Comparison of ENCODE assay signal across 30 mouse cellular contexts in the genomic region with DNA sequence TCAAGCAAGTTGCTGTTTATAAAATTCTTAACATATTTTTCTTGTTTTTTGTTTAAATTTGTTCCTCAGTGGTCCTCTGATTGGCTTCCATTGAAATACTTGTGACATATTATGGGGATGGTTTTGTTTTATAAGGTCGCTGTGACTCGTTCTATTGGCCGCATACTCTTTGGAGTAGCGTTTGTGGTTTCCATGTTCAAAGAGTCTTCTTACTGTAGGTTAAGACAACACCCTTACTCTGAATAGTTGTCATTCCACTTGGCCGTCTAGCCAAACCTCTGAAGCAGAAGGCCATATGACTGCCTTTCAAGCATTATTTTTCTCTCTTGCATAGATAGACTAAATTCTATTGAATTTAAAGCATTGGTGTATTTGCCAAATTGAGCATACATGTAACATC. TPM values are rescaled to one million over a fixed set of nuclear protein-coding genes. Genes with fewer than 3 reads are reported as not detected.
DNase-seq lines count a peak whose midpoint lies in the region; ATAC-seq and TF ChIP-seq lines count a peak whose summit lies in the region.
"Had no signal": no experiment of that assay in that cellular context is flagged by ENCODE, and none has a peak within 500 bp of the region (broad histone marks: within the 10 kb centered on the region; RNA-seq: fewer than 3 reads in every experiment).

No protein-coding gene starts in this region.

- H3K4me2 ChIP-seq in heart, embryonic 12.5 days: no peak overlapping the region
- H3K4me2 ChIP-seq in myocyte (ENCODE audit: low read depth): peak overlapping the region; percentile 51
- H3K4me2 ChIP-seq in forebrain, embryonic 14.5 days (ENCODE audit: low read length): no peak overlapping the region
- H3K4me2 ChIP-seq in hindbrain, embryonic 12.5 days (replicated peaks): no peak overlapping the region
- H3K4me2 ChIP-seq: forebrain, embryonic 12.5 days; heart, embryonic 13.5 days; hindbrain, embryonic 15.5 days had no signal

- TF ChIP-seq POLR2A in myocyte (IDR thresholded peaks at IDR 0.05; ENCODE audit: insufficient read length, low read depth): no peak

- H3K79me2 ChIP-seq in myocyte (ENCODE audit: control insufficient read depth, insufficient read depth): no peaks in the 10 kb centered on the region

- no peak for ATAC-seq in heart, embryonic 12.5 days (ENCODE audit: insufficient number of reproducible peaks, low FRiP score)
- no peak for ATAC-seq in forebrain, embryonic 14.5 days
- ATAC-seq in hindbrain, embryonic 12.5 days (ENCODE audit: low FRiP score): no peak
- ATAC-seq: forebrain, embryonic 16.5 days; intestine, postnatal 0 days had no signal

- 0 out of 2 replicates have a peak, but pooled peaks cover 3% of the 10 kb centered on the region for H3K27me3 ChIP-seq in heart, embryonic 12.5 days (replicated peaks)
- H3K27me3 ChIP-seq in myocyte (ENCODE audit: control insufficient read depth, insufficient read depth, insufficient read length): no peaks in the 10 kb centered on the region
- no peaks in the 10 kb centered on the region for H3K27me3 ChIP-seq in forebrain, embryonic 14.5 days (replicated peaks; ENCODE audit: control insufficient read depth, insufficient read depth, low read length)
- no peaks in the 10 kb centered on the region for H3K27me3 ChIP-seq in hindbrain, embryonic 12.5 days
- H3K27me3 ChIP-seq: forebrain, embryonic 12.5 days; heart, embryonic 13.5 days; hindbrain, embryonic 15.5 days had no signal

- H3K36me3 ChIP-seq in heart, embryonic 12.5 days: no peaks in the 10 kb centered on the region
- no peaks in the 10 kb centered on the region for H3K36me3 ChIP-seq in myocyte (ENCODE audit: control insufficient read depth, insufficient read depth)
- no peaks in the 10 kb centered on the region for H3K36me3 ChIP-seq in forebrain, embryonic 14.5 days (ENCODE audit: control insufficient read depth, insufficient read depth, low read length)
- H3K36me3 ChIP-seq in hindbrain, embryonic 12.5 days: no peaks in the 10 kb centered on the region
- H3K36me3 ChIP-seq: forebrain, embryonic 12.5 days; heart, embryonic 13.5 days; hindbrain, embryonic 15.5 days had no signal

- H3K9me3 ChIP-seq in heart, embryonic 12.5 days (replicated peaks): no peaks in the 10 kb centered on the region
- no peaks in the 10 kb centered on the region for H3K9me3 ChIP-seq in forebrain, embryonic 14.5 days (replicated peaks; ENCODE audit: control insufficient read depth, low read length)
- no peaks in the 10 kb centered on the region for H3K9me3 ChIP-seq in hindbrain, embryonic 12.5 days (replicated peaks)
- H3K9me3 ChIP-seq: forebrain, embryonic 12.5 days; heart, embryonic 13.5 days; hindbrain, embryonic 15.5 days had no signal

- no peak overlapping the region for H3ac ChIP-seq in myocyte (ENCODE audit: control insufficient read depth, insufficient read length)

- no peak overlapping the region for H3K4me3 ChIP-seq in heart, embryonic 12.5 days
- no peak overlapping the region for H3K4me3 ChIP-seq in myocyte
- H3K4me3 ChIP-seq in forebrain, embryonic 14.5 days (ENCODE audit: low read depth, low read length): no peak overlapping the region
- no peak overlapping the region for H3K4me3 ChIP-seq in hindbrain, embryonic 12.5 days
- H3K4me3 ChIP-seq: forebrain, embryonic 12.5 days; gastrocnemius, adult 2 months; heart, embryonic 13.5 days; hindbrain, embryonic 15.5 days had no signal

- DNase-seq in heart, adult 11 months: peak; percentile 7
- DNase-seq in NIH3T3 (ENCODE audit: low read depth): peak; percentile 28
- DNase-seq in forebrain, embryonic 14.5 days (ENCODE audit: low spot score): no peak
- DNase-seq: adrenal gland, adult 2 months; adrenal gland, postnatal 14 days; cerebellum, adult 11-12 months; cerebellum, adult 8-10 months; cerebellum, postnatal 10 days; cerebellum, postnatal 36 days; gastrocnemius, adult 2 months; gastrocnemius, postnatal 14 days; heart, adult 18-20 months; heart, postnatal 14 days; heart, postnatal 4 days; kidney, adult 2 months had no signal

- H3K9ac ChIP-seq in heart, embryonic 12.5 days: no peak overlapping the region
- no peak overlapping the region for H3K9ac ChIP-seq in forebrain, embryonic 14.5 days (ENCODE audit: low read length)
- no peak overlapping the region for H3K9ac ChIP-seq in hindbrain, embryonic 12.5 days
- H3K9ac ChIP-seq: forebrain, embryonic 12.5 days; heart, embryonic 13.5 days; hindbrain, embryonic 15.5 days had no signal

- H3K4me1 ChIP-seq in heart, embryonic 12.5 days (replicated peaks): no peaks in the 10 kb centered on the region
- no peaks in the 10 kb centered on the region for H3K4me1 ChIP-seq in forebrain, embryonic 14.5 days (ENCODE audit: control insufficient read depth, insufficient read depth, low read length)
- H3K4me1 ChIP-seq in hindbrain, embryonic 12.5 days: no peaks in the 10 kb centered on the region
- H3K4me1 ChIP-seq: forebrain, embryonic 12.5 days; heart, embryonic 13.5 days; hindbrain, embryonic 15.5 days had no signal

- no peak overlapping the region for H3K27ac ChIP-seq in heart, embryonic 12.5 days (ENCODE audit: poor library complexity, severe bottlenecking)
- H3K27ac ChIP-seq in forebrain, embryonic 14.5 days (ENCODE audit: low read depth, low read length): no peak overlapping the region
- no peak overlapping the region for H3K27ac ChIP-seq in hindbrain, embryonic 12.5 days
- H3K27ac ChIP-seq: forebrain, embryonic 12.5 days; gastrocnemius, adult 2 months; heart, embryonic 13.5 days; hindbrain, embryonic 15.5 days had no signal

- 86% methylated on average over 5 of the region's 5 CpGs for WGBS in heart, embryonic 12.5 days
- 90% methylated on average over 5 of the region's 5 CpGs for WGBS in forebrain, embryonic 14.5 days
- WGBS in hindbrain, embryonic 12.5 days: 95% methylated on average over 5 of the region's 5 CpGs

TF ChIP-seq in myocyte, 11 proteins besides CTCF, POLR2A, EP300 and RAD21:
- TF ChIP-seq MAX (IDR thresholded peaks at IDR 0.05; ENCODE audit: low read depth): no peak

RNA-seq across cellular contexts. Expression of a gene that starts 0.2 kb away (rescaled TPM):
- polyA plus RNA-seq in heart, embryonic 12.5 days (2016; fragmentation: Nextera tagmentation; extraction: Ambion mirVana): not detected in 2 replicates
- not detected for polyA plus RNA-seq in myocyte (2012; fragmentation: generic; extraction: Trizol)
- not detected in 2 replicates for polyA plus RNA-seq in forebrain, embryonic 14.5 days (2014; fragmentation: Nextera tagmentation; extraction: Ambion mirVana)
- not detected in 2 replicates for polyA plus RNA-seq in hindbrain, embryonic 12.5 days (2016; fragmentation: Nextera tagmentation; extraction: Ambion mirVana)
- polyA plus RNA-seq: adrenal gland, adult 2 months; brain, embryonic 14.5 days; cortical plate, adult 2 months; embryonic facial prominence, embryonic 11.5 days; embryonic facial prominence, embryonic 14.5 days; forebrain, embryonic 12.5 days; forebrain, embryonic 16.5 days; heart, embryonic 13.5 days; heart, embryonic 16.5 days; hindbrain, embryonic 11.5 days; hindbrain, embryonic 15.5 days; intestine, embryonic 14.5 days; intestine, postnatal 0 days; kidney, adult 2 months had no signal

RNA-seq across cellular contexts. Expression of a gene that starts 2.4 kb away (rescaled TPM):
- not detected in 2 replicates for polyA plus RNA-seq in heart, embryonic 12.5 days (2016; fragmentation: Nextera tagmentation; extraction: Ambion mirVana)
- polyA plus RNA-seq in myocyte (2012; fragmentation: generic; extraction: Trizol): not detected
- not detected in 2 replicates for polyA plus RNA-seq in forebrain, embryonic 14.5 days (2014; fragmentation: Nextera tagmentation; extraction: Ambion mirVana)
- polyA plus RNA-seq in hindbrain, embryonic 12.5 days (2016; fragmentation: Nextera tagmentation; extraction: Ambion mirVana): not detected in 2 replicates
- polyA plus RNA-seq: adrenal gland, adult 2 months; brain, embryonic 14.5 days; cortical plate, adult 2 months; embryonic facial prominence, embryonic 11.5 days; embryonic facial prominence, embryonic 14.5 days; forebrain, embryonic 12.5 days; forebrain, embryonic 16.5 days; heart, embryonic 13.5 days; heart, embryonic 16.5 days; hindbrain, embryonic 11.5 days; hindbrain, embryonic 15.5 days; intestine, embryonic 14.5 days; intestine, postnatal 0 days; kidney, adult 2 months had no signal

RNA-seq across cellular contexts. Expression of a gene that starts 10.1 kb away (rescaled TPM):
- not detected in 2 replicates for polyA plus RNA-seq in heart, embryonic 12.5 days (2016; fragmentation: Nextera tagmentation; extraction: Ambion mirVana)
- polyA plus RNA-seq in myocyte (2012; fragmentation: generic; extraction: Trizol): not detected
- polyA plus RNA-seq in forebrain, embryonic 14.5 days (2014; fragmentation: Nextera tagmentation; extraction: Ambion mirVana): not detected in 2 replicates
- not detected in 2 replicates for polyA plus RNA-seq in hindbrain, embryonic 12.5 days (2016; fragmentation: Nextera tagmentation; extraction: Ambion mirVana)
- polyA plus RNA-seq: adrenal gland, adult 2 months; brain, embryonic 14.5 days; cortical plate, adult 2 months; embryonic facial prominence, embryonic 11.5 days; forebrain, embryonic 12.5 days; forebrain, embryonic 16.5 days; heart, embryonic 13.5 days; heart, embryonic 16.5 days; hindbrain, embryonic 11.5 days; hindbrain, embryonic 15.5 days; intestine, embryonic 14.5 days; intestine, postnatal 0 days; kidney, adult 2 months had no signal

RNA-seq across cellular contexts. Expression of a gene that starts 14.6 kb away (rescaled TPM):
- not detected in 2 replicates for polyA plus RNA-seq in heart, embryonic 12.5 days (2016; fragmentation: Nextera tagmentation; extraction: Ambion mirVana)
- not detected for polyA plus RNA-seq in myocyte (2012; fragmentation: generic; extraction: Trizol)
- polyA plus RNA-seq in forebrain, embryonic 14.5 days (2014; fragmentation: Nextera tagmentation; extraction: Ambion mirVana): not detected in 2 replicates
- not detected in 2 replicates for polyA plus RNA-seq in hindbrain, embryonic 12.5 days (2016; fragmentation: Nextera tagmentation; extraction: Ambion mirVana)
- polyA plus RNA-seq: adrenal gland, adult 2 months; brain, embryonic 14.5 days; cortical plate, adult 2 months; embryonic facial prominence, embryonic 11.5 days; forebrain, embryonic 12.5 days; forebrain, embryonic 16.5 days; heart, embryonic 13.5 days; heart, embryonic 16.5 days; hindbrain, embryonic 11.5 days; hindbrain, embryonic 15.5 days; intestine, embryonic 14.5 days; kidney, adult 2 months had no signal

RNA-seq across cellular contexts. Expression of a gene that starts 16.9 kb away (rescaled TPM):
- polyA plus RNA-seq in heart, embryonic 12.5 days (2016; fragmentation: Nextera tagmentation; extraction: Ambion mirVana): not detected in 2 replicates
- polyA plus RNA-seq in myocyte (2012; fragmentation: generic; extraction: Trizol): not detected
- polyA plus RNA-seq in forebrain, embryonic 14.5 days (2014; fragmentation: Nextera tagmentation; extraction: Ambion mirVana): not detected in 2 replicates
- polyA plus RNA-seq in hindbrain, embryonic 12.5 days (2016; fragmentation: Nextera tagmentation; extraction: Ambion mirVana): not detected in 2 replicates
- polyA plus RNA-seq: adrenal gland, adult 2 months; brain, embryonic 14.5 days; cortical plate, adult 2 months; embryonic facial prominence, embryonic 11.5 days; embryonic facial prominence, embryonic 14.5 days; forebrain, embryonic 12.5 days; forebrain, embryonic 16.5 days; heart, embryonic 13.5 days; heart, embryonic 16.5 days; hindbrain, embryonic 11.5 days; hindbrain, embryonic 15.5 days; intestine, embryonic 14.5 days; intestine, postnatal 0 days; kidney, adult 2 months had no signal
